Mouse (Mus musculus): Measurements from ENCODE around the gene Exoc2. TPM values are rescaled to one million over a fixed set of nuclear protein-coding genes. Genes with fewer than 3 reads are reported as not detected.

The Exoc2 gene
- polyA plus RNA-seq, 1 experiment from 2014 or later: 12.7 TPM

GRCm38 (mm10) chr13:30978224-30978623 is 4.3 kb upstream of the Exoc2 start:
- ATAC-seq (ENCODE audit: low FRiP score, low TSS enrichment): no peak
- no peak for TF ChIP-seq EP300 (optimal IDR thresholded peaks at IDR 0.05)
- TF ChIP-seq CTCF (IDR thresholded peaks at IDR 0.05; ENCODE audit: low read depth): no peak
- Histone ChIP-seq H3K27me3 (ENCODE audit: control insufficient read depth, insufficient read depth, low read length) (no peaks in the 10 kb centered on the region), H3K4me1 (replicated peaks; ENCODE audit: control insufficient read depth, insufficient read depth) (no peaks in the 10 kb centered on the region), H3K4me2 (replicated peaks; ENCODE audit: low read depth) (no peak overlapping the region), H3K36me3 (ENCODE audit: control insufficient read depth, insufficient read depth, low read length) (no peaks in the 10 kb centered on the region), H3K4me3 (ENCODE audit: low read depth, low read length) (no peak overlapping the region), H3K9me3 (ENCODE audit: control insufficient read depth, low read length) (no peaks in the 10 kb centered on the region), H3K9ac (ENCODE audit: low read length) (no peak overlapping the region), H3K27ac (replicated peaks) (no peak overlapping the region)
- 45% methylated on average over 4 of the region's 4 CpGs for WGBS
- DNase-seq (ENCODE audit: low spot score): no peak

- ATAC-seq (ENCODE audit: low FRiP score, low TSS enrichment): no peak
- H3K27ac ChIP-seq (replicated peaks): no peak overlapping the region
- no peaks in the 10 kb centered on the region for H3K27me3 ChIP-seq (ENCODE audit: control insufficient read depth, insufficient read depth, low read length)
- no peaks in the 10 kb centered on the region for H3K4me1 ChIP-seq (replicated peaks; ENCODE audit: control insufficient read depth, insufficient read depth)
- TF ChIP-seq EP300 (optimal IDR thresholded peaks at IDR 0.05): no peak
- TF ChIP-seq CTCF (IDR thresholded peaks at IDR 0.05; ENCODE audit: low read depth): no peak
- H3K36me3 ChIP-seq (ENCODE audit: control insufficient read depth, insufficient read depth, low read length): no peaks in the 10 kb centered on the region
- no peak overlapping the region for H3K4me2 ChIP-seq (replicated peaks; ENCODE audit: low read depth)
- H3K9me3 ChIP-seq (ENCODE audit: control insufficient read depth, low read length): no peaks in the 10 kb centered on the region
- no peak overlapping the region for H3K4me3 ChIP-seq (ENCODE audit: low read depth, low read length)
- H3K9ac ChIP-seq (ENCODE audit: low read length): no peak overlapping the region
- whole genome bisulfite sequencing: 38% methylated on average over 8 of the region's 8 CpGs
- no peak for DNase-seq (ENCODE audit: low spot score)
Observed at GRCm38 (mm10) chr13:30976536-30977084, 2.7 kb upstream of the Exoc2 start.

- DNase-seq (ENCODE audit: low spot score) (no peak), ATAC-seq (ENCODE audit: low FRiP score, low TSS enrichment) (peak; percentile 41)
- H3K4me3 ChIP-seq (ENCODE audit: low read depth, low read length): peak overlapping the region; percentile 97
- H3K27ac ChIP-seq (replicated peaks): no peak overlapping the region
- no peaks in the 10 kb centered on the region for H3K36me3 ChIP-seq (ENCODE audit: control insufficient read depth, insufficient read depth, low read length)
- H3K4me2 ChIP-seq (replicated peaks; ENCODE audit: low read depth): peak overlapping the region; percentile 64
- no peak for TF ChIP-seq EP300 (optimal IDR thresholded peaks at IDR 0.05)
- no peak for TF ChIP-seq CTCF (IDR thresholded peaks at IDR 0.05; ENCODE audit: low read depth)
- H3K9ac ChIP-seq (ENCODE audit: low read length): peak overlapping the region; percentile 96; the same call in 1 of the 2 replicates
- 21% methylated on average over 5 of the region's 5 CpGs for WGBS
- H3K27me3 ChIP-seq (ENCODE audit: control insufficient read depth, insufficient read depth, low read length): no peaks in the 10 kb centered on the region
- H3K4me1 ChIP-seq (replicated peaks; ENCODE audit: control insufficient read depth, insufficient read depth): no peaks in the 10 kb centered on the region
- H3K9me3 ChIP-seq (ENCODE audit: control insufficient read depth, low read length): no peaks in the 10 kb centered on the region
Observed at GRCm38 (mm10) chr13:30974247-30974630, 346 bp upstream of the Exoc2 start.

- Histone ChIP-seq H3K4me2 (replicated peaks; ENCODE audit: low read depth) (no peak overlapping the region), H3K4me3 (ENCODE audit: low read depth, low read length) (no peak overlapping the region), H3K4me1 (replicated peaks; ENCODE audit: control insufficient read depth, insufficient read depth) (0 out of 2 replicates have a peak, but pooled peaks cover 2% of the 10 kb centered on the region), H3K27ac (replicated peaks) (no peak overlapping the region), H3K36me3 (ENCODE audit: control insufficient read depth, insufficient read depth, low read length) (no peaks in the 10 kb centered on the region), H3K27me3 (ENCODE audit: control insufficient read depth, insufficient read depth, low read length) (no peaks in the 10 kb centered on the region), H3K9me3 (ENCODE audit: control insufficient read depth, low read length) (no peaks in the 10 kb centered on the region), H3K9ac (ENCODE audit: low read length) (no peak overlapping the region)
- TF ChIP-seq CTCF (IDR thresholded peaks at IDR 0.05; ENCODE audit: low read depth) (peak; percentile 18; the same call in 1 of the 2 replicates), EP300 (optimal IDR thresholded peaks at IDR 0.05) (no peak)
- DNase-seq (ENCODE audit: low spot score): no peak
- WGBS: 85% methylated on average over 2 of the region's 2 CpGs
- ATAC-seq (ENCODE audit: low FRiP score, low TSS enrichment): no peak
Observed at GRCm38 (mm10) chr13:30972102-30972501, 1.8 kb downstream of the Exoc2 start.

- 73% methylated on average over 3 of the region's 3 CpGs for WGBS
- Histone ChIP-seq H3K27ac (replicated peaks) (no peak overlapping the region), H3K4me3 (ENCODE audit: low read depth, low read length) (no peak overlapping the region), H3K9me3 (ENCODE audit: control insufficient read depth, low read length) (no peaks in the 10 kb centered on the region), H3K9ac (ENCODE audit: low read length) (no peak overlapping the region), H3K4me2 (replicated peaks; ENCODE audit: low read depth) (no peak overlapping the region), H3K36me3 (ENCODE audit: control insufficient read depth, insufficient read depth, low read length) (no peaks in the 10 kb centered on the region), H3K4me1 (replicated peaks; ENCODE audit: control insufficient read depth, insufficient read depth) (0 out of 2 replicates have a peak, but pooled peaks cover 4% of the 10 kb centered on the region), H3K27me3 (ENCODE audit: control insufficient read depth, insufficient read depth, low read length) (no peaks in the 10 kb centered on the region)
- ATAC-seq (ENCODE audit: low FRiP score, low TSS enrichment) (no peak), DNase-seq (ENCODE audit: low spot score) (no peak)
- TF ChIP-seq CTCF (IDR thresholded peaks at IDR 0.05; ENCODE audit: low read depth): no peak
- TF ChIP-seq EP300 (optimal IDR thresholded peaks at IDR 0.05): no peak
Observed at GRCm38 (mm10) chr13:30971047-30971446, 2.8 kb downstream of the Exoc2 start.

GRCm38 (mm10) chr13:30968311-30968710 is 5.6 kb downstream of the Exoc2 start:
- Histone ChIP-seq H3K4me3 (ENCODE audit: low read depth, low read length) (no peak overlapping the region), H3K9me3 (ENCODE audit: control insufficient read depth, low read length) (no peaks in the 10 kb centered on the region), H3K36me3 (ENCODE audit: control insufficient read depth, insufficient read depth, low read length) (no peaks in the 10 kb centered on the region), H3K27ac (replicated peaks) (no peak overlapping the region), H3K27me3 (ENCODE audit: control insufficient read depth, insufficient read depth, low read length) (no peaks in the 10 kb centered on the region), H3K4me2 (replicated peaks; ENCODE audit: low read depth) (no peak overlapping the region), H3K9ac (ENCODE audit: low read length) (no peak overlapping the region), H3K4me1 (replicated peaks; ENCODE audit: control insufficient read depth, insufficient read depth) (0 out of 2 replicates have a peak, but pooled peaks cover 4% of the 10 kb centered on the region)
- ATAC-seq (ENCODE audit: low FRiP score, low TSS enrichment) (no peak), DNase-seq (ENCODE audit: low spot score) (no peak)
- TF ChIP-seq EP300 (optimal IDR thresholded peaks at IDR 0.05) (no peak), CTCF (IDR thresholded peaks at IDR 0.05; ENCODE audit: low read depth) (no peak)
- 46% methylated on average over 4 of the region's 4 CpGs for WGBS
